Mouse (Mus musculus) heart, embryonic 12.5 days (tissue): Measurements from ENCODE around the gene Gja5. TPM values are rescaled to one million over a fixed set of nuclear protein-coding genes. Genes with fewer than 3 reads are reported as not detected.
A peak's percentile ranks its signal among the peaks of the same experiment; 100 is the strongest.
"Not testable (repeated sequence)": the region's sequence is repeated elsewhere in the genome, so short reads cannot be mapped to it uniquely, and the experiment has no call there.

Experiments used
- ATAC-seq: fragments of 200-750 bp; cut with Nextera tagmentation; 2 replicates; pipeline ENCODE4 v1.8.0; 2017; ENCODE audit warnings: moderate TSS enrichment, moderate library complexity; ENCODE audit not compliant: insufficient number of reproducible peaks, low FRiP score
- H3K27ac ChIP-seq: fragments of 300-500 bp; sonication (generic); 2 replicates; pipeline ENCODE4 v1.5.1; 2016; ENCODE audit warnings: mild to moderate bottlenecking, moderate library complexity; ENCODE audit not compliant: poor library complexity, severe bottlenecking
- H3K27me3 ChIP-seq: fragments of 300-500 bp; sonication (generic); replicated peaks from 2 replicates; pipeline ENCODE4 v1.6.1; 2016; ENCODE audit warnings: mild to moderate bottlenecking, moderate library complexity
- H3K36me3 ChIP-seq: fragments of 300-500 bp; sonication (generic); 2 replicates; pipeline ENCODE4 v1.6.1; 2016; ENCODE audit warnings: mild to moderate bottlenecking, moderate library complexity
- H3K4me1 ChIP-seq: fragments of 300-500 bp; sonication (generic); replicated peaks from 2 replicates; pipeline ENCODE4 v1.6.1; 2016; ENCODE audit warnings: mild to moderate bottlenecking
- H3K4me2 ChIP-seq: fragments of 300-500 bp; sonication (generic); 2 replicates; pipeline ENCODE4 v1.6.1; 2016; ENCODE audit warnings: mild to moderate bottlenecking, moderate library complexity
- H3K4me3 ChIP-seq: fragments of 300-500 bp; sonication (generic); 2 replicates; pipeline ENCODE4 v1.5.1; 2016; ENCODE audit warnings: mild to moderate bottlenecking
- H3K9ac ChIP-seq: fragments of 300-500 bp; sonication (generic); 2 replicates; pipeline ENCODE4 v1.6.1; 2016; ENCODE audit warnings: mild to moderate bottlenecking, moderate library complexity
- H3K9me3 ChIP-seq: fragments of 300-500 bp; sonication (generic); replicated peaks from 2 replicates; pipeline ENCODE4 v1.6.1; 2016; ENCODE audit warnings: mild to moderate bottlenecking, moderate library complexity
- WGBS: fragments of 180-500 bp; shearing (Covaris S2); methylation state at CpG from one replicate; pipeline ENCODE4 v1.1.7; 2016; 5-methylcytosine and 5-hydroxymethylcytosine counted together
- polyA plus RNA-seq: library from polyadenylated mRNA; unstranded; fragments of >200 nt; fragmentation: Nextera tagmentation; extraction: Ambion mirVana; gene quantifications from 2 replicates; pipeline ENCODE4 v1.2.1, GENCODE M21; 2016

Gene Gja5
- polyA plus RNA-seq, 1 experiment from 2014 or later, result 151 TPM

DNA sequence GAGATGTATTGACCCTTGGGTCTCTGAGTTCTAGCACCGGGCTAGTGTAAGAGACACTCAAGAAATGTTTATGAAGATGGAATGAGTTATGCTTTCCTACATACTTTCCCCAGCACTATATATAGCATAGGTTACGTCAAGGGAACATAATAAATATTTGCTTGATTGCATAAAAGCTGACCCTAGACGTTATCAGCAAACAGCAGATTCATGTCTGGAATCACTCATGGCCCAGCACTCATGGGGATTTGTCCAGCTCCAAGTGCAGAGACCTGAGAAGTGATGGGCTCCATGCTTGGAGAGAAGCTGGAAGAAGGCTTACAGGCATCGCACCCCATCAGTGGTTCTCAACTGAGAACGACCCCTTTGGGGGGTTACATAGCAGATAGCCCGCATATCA is 135.2 kb downstream of the Gja5 start:
- H3K27ac ChIP-seq, result peak overlapping the region; percentile 58; the same call in 1 of the 2 replicates
- WGBS, result 45% methylated on average over 6 of the region's 6 CpGs
- no peaks in the 10 kb centered on the region for H3K9me3 ChIP-seq
- H3K4me2 ChIP-seq, result no peak overlapping the region
- ATAC-seq, result no peak
- peaks cover 15% of the 10 kb centered on the region; the same call in 1 of the 2 replicates for H3K27me3 ChIP-seq
- no peaks in the 10 kb centered on the region for H3K36me3 ChIP-seq
- peaks cover 59% of the 10 kb centered on the region for H3K4me1 ChIP-seq
- H3K9ac ChIP-seq, result no peak overlapping the region
- no peak overlapping the region for H3K4me3 ChIP-seq

DNA sequence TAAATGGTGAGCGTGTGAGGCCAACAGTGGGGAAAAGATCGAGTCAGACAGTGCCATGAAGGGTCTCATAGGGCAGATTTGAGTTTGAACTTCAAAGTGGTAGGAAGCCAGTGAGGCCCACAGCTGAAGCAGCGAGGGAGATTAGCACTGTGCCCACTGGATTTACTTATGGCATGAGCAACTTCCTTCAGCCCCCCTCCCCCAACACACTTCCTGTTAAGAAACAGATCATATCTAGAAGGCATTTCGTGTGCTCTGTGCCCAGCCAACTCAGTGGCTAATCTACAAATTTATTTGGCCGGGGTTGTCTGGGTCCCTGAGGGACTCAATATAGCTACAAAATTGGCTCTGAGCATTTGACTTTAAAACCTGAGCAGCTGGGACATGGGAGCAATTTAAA is 139.7 kb downstream of the Gja5 start:
- peaks cover 27% of the 10 kb centered on the region for H3K4me1 ChIP-seq
- peaks cover 3% of the 10 kb centered on the region; the same call in 1 of the 2 replicates for H3K9me3 ChIP-seq
- no peak for ATAC-seq
- no peak overlapping the region for H3K4me2 ChIP-seq
- no peak overlapping the region for H3K9ac ChIP-seq
- 41% methylated on average over 5 of the region's 5 CpGs for WGBS
- no peaks in the 10 kb centered on the region for H3K27me3 ChIP-seq
- H3K27ac ChIP-seq, result peak overlapping the region; percentile 12; the same call in 1 of the 2 replicates
- peaks cover 25% of the 10 kb centered on the region for H3K36me3 ChIP-seq
- H3K4me3 ChIP-seq, result no peak overlapping the region

DNA sequence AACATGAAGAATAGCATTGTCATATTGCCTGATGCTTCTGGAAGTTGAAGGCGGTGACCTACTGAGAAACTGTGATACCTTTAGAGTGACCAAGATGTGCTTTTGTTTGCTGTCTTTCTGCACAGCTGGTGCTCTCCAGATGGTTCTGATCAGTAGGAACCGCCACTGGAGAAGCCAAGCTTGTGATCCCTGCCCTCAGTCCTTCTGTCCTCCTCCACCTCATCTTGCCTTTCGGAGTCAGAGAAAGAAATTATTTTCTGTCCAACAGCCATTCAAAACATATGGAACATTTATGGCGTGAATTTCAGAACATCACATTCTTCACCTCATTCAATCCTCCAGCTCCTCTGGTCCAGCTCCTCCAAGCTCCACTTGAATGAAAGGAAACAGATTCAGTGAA is 143.3 kb downstream of the Gja5 start:
- H3K4me1 ChIP-seq, result peaks cover 38% of the 10 kb centered on the region
- H3K9me3 ChIP-seq, result peaks cover 3% of the 10 kb centered on the region; the same call in 1 of the 2 replicates
- no peak overlapping the region for H3K4me2 ChIP-seq
- ATAC-seq, result no peak
- H3K27ac ChIP-seq, result no peak overlapping the region
- H3K9ac ChIP-seq, result no peak overlapping the region
- 87% methylated on average over 4 of the region's 4 CpGs for WGBS
- H3K4me3 ChIP-seq, result no peak overlapping the region
- no peaks in the 10 kb centered on the region for H3K27me3 ChIP-seq
- H3K36me3 ChIP-seq, result peaks cover 34% of the 10 kb centered on the region

DNA sequence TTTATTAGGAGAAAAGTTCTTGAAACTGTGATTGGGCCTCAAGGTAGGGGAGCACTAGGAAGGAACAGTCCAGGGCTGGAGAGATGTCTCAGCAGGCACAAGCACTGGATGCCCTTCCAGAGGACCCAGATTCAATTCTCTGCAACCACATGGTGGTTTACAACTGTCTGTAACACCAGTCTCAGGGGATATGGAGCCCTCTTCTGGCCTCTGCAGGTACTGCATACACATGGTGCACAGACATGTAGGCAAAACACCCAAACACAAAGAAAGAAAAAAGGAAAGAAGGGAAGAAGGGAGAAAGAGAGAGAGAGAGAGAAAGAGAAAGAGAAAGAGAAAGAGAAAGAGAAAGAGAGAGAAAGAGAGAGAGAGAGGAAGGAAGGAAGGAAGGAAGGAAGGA is 143.9 kb downstream of the Gja5 start:
- no peaks in the 10 kb centered on the region for H3K27me3 ChIP-seq
- ATAC-seq, result no peak
- no peak overlapping the region for H3K9ac ChIP-seq
- peaks cover 34% of the 10 kb centered on the region for H3K36me3 ChIP-seq
- H3K4me3 ChIP-seq, result no peak overlapping the region
- peaks cover 43% of the 10 kb centered on the region for H3K4me1 ChIP-seq
- no peak overlapping the region for H3K27ac ChIP-seq
- peaks cover 3% of the 10 kb centered on the region; the same call in 1 of the 2 replicates for H3K9me3 ChIP-seq
- no peak overlapping the region for H3K4me2 ChIP-seq

DNA sequence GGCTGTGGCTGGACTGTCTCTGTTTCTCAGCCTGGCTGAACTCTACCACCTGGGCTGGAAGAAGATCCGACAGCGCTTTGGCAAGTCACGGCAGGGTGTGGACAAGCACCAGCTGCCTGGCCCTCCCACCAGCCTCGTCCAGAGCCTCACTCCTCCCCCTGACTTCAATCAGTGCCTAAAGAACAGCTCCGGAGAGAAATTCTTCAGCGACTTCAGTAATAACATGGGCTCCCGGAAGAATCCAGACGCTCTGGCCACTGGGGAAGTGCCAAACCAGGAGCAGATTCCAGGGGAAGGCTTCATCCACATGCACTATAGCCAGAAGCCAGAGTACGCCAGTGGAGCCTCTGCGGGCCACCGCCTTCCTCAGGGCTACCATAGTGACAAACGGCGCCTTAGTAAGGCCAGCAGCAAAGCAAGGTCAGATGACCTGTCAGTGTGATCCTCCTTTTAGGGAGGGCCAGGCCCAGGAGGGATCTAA is 146.8 kb downstream of the Gja5 start:
- Histone ChIP-seq H3K4me2 (no peak overlapping the region), H3K9ac (peak overlapping the region; percentile 28; the same call in 1 of the 2 replicates), H3K27ac (peak overlapping the region; percentile 59), H3K9me3 (peaks cover 3% of the 10 kb centered on the region; the same call in 1 of the 2 replicates), H3K4me1 (peaks cover 35% of the 10 kb centered on the region), H3K27me3 (no peaks in the 10 kb centered on the region), H3K4me3 (no peak overlapping the region), H3K36me3 (peaks cover 26% of the 10 kb centered on the region)
- 21% methylated on average over 13 of the region's 13 CpGs for WGBS
- ATAC-seq, result peak; percentile 41; the same call in 1 of the 2 replicates

DNA sequence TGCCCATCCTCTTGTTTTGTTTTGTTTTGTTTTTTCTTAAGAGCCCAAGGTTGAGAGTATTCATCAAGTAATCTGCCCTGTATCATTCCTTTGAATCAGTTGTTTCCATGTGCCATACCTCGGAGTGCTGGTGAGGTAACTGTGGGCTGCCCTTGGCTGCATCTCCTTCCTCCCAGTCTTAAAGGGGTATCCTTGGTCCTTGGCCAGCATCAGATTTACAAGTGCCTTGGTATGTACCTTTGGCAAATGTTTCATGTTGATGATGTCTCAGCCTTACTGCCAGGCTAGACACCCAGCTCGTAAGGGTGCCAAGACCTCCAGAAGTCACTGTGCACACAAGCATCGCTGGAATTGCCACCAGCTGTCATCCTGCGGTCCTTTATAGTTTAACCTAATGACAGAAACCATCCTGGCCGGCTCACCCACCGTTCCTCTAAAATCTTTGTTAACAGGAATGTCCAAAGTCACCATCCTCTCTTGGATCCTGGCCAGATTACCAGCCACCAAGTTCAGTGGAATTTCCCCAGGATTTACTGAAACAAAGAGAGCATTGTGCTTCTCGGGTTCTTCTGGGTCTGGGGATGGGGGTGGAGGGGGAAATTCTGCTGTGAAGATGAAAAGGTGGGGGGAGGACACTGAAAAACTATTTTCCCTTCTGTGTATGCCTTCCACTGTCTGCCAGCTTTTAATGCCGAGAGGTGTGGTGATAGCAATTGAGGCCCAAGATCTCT is 147.7 kb downstream of the Gja5 start:
- H3K4me1 ChIP-seq, result peaks cover 35% of the 10 kb centered on the region
- ATAC-seq, result no peak
- H3K36me3 ChIP-seq, result peaks cover 20% of the 10 kb centered on the region
- no peak overlapping the region for H3K4me2 ChIP-seq
- peak overlapping the region; percentile 59; the same call in 1 of the 2 replicates for H3K27ac ChIP-seq
- no peak overlapping the region for H3K9ac ChIP-seq
- WGBS, result 43% methylated on average over 8 of the region's 8 CpGs
- H3K27me3 ChIP-seq, result no peaks in the 10 kb centered on the region
- no peak overlapping the region for H3K4me3 ChIP-seq
- peaks cover 3% of the 10 kb centered on the region; the same call in 1 of the 2 replicates for H3K9me3 ChIP-seq

GRCm38 (mm10) chr3:97058704-97059103 is 154.2 kb downstream of the Gja5 start:
- no peak for ATAC-seq
- 85% methylated on average over 5 of the region's 5 CpGs for WGBS
- Histone ChIP-seq H3K9me3 (no peaks in the 10 kb centered on the region), H3K27me3 (no peaks in the 10 kb centered on the region; the same call in 1 of the 2 replicates), H3K4me3 (no peak overlapping the region), H3K4me1 (peaks cover 24% of the 10 kb centered on the region), H3K27ac (no peak overlapping the region), H3K36me3 (no peaks in the 10 kb centered on the region), H3K4me2 (no peak overlapping the region), H3K9ac (no peak overlapping the region)

GRCm38 (mm10) chr3:97060119-97060518 is 155.6 kb downstream of the Gja5 start:
- no peaks in the 10 kb centered on the region for H3K36me3 ChIP-seq
- ATAC-seq, result no peak
- no peak overlapping the region for H3K4me2 ChIP-seq
- H3K4me1 ChIP-seq, result peaks cover 21% of the 10 kb centered on the region
- H3K27ac ChIP-seq, result no peak overlapping the region
- H3K4me3 ChIP-seq, result no peak overlapping the region
- H3K27me3 ChIP-seq, result no peaks in the 10 kb centered on the region; the same call in 1 of the 2 replicates
- H3K9ac ChIP-seq, result no peak overlapping the region
- no peaks in the 10 kb centered on the region for H3K9me3 ChIP-seq
- 87% methylated on average over 4 of the region's 4 CpGs for WGBS

DNA sequence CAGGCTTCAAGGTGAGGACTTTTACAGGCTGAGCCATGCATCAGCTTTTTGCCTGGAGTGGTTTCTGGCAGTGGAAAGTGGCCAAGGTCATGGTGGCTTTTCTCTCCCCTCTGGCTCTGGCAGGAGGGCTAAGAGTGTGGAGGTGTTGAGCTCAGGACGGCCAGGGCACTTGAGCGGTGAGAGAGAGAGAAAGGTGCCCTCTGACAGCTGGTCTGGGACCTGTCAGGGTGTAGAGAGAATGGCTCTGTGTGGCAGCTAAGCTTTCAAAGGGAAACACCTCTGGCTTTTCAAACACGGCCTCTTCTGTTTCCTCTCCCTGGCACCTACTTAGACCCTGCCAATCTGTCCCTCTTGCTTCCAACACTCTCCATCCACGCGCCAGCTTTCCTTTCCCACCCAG is 158.3 kb downstream of the Gja5 start:
- ATAC-seq, result peak; percentile 88
- Histone ChIP-seq H3K4me2 (peak overlapping the region; percentile 22; the same call in 1 of the 2 replicates), H3K36me3 (no peaks in the 10 kb centered on the region), H3K9ac (no peak overlapping the region), H3K4me1 (peaks cover 18% of the 10 kb centered on the region), H3K27me3 (no peaks in the 10 kb centered on the region; the same call in 1 of the 2 replicates), H3K4me3 (no peak overlapping the region), H3K27ac (peak overlapping the region; percentile 93), H3K9me3 (no peaks in the 10 kb centered on the region)
- WGBS, result 25% methylated on average over 5 of the region's 5 CpGs

DNA sequence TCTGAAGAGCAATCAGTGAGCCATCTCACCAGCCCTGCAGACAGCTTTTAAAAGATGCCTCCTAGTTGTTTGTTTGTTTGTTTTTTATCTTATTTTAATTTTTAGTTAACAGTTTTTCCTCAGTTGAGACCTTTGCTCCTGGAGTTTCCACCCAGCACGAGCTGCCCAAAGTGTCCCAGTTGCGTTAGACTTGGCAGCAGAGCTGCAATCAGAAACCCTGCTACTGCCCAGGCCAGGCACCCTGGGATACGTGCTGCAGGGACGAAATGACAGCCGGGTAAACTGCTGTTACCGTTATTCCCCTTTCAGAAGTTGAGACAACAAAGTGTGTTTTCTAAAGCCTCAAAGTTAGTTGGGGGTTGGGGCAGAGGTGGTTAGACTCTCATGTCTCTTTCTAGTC is 159.6 kb downstream of the Gja5 start:
- Histone ChIP-seq H3K9ac (no peak overlapping the region), H3K9me3 (no peaks in the 10 kb centered on the region), H3K4me1 (peaks cover 16% of the 10 kb centered on the region), H3K4me3 (no peak overlapping the region), H3K27ac (no peak overlapping the region), H3K4me2 (no peak overlapping the region), H3K36me3 (no peaks in the 10 kb centered on the region), H3K27me3 (no peaks in the 10 kb centered on the region)
- no peak for ATAC-seq
- 49% methylated on average over 6 of the region's 6 CpGs for WGBS

GRCm38 (mm10) chr3:97069589-97069988 is 165.1 kb downstream of the Gja5 start:
- WGBS, result 76% methylated on average over 7 of the region's 7 CpGs
- H3K27ac ChIP-seq, result not testable (repeated sequence)

More at GRCm38 (mm10) chr3:97069589-97069988, 165.1 kb downstream of the Gja5 start:
- not testable (repeated sequence) for ATAC-seq, H3K36me3 ChIP-seq, H3K9me3 ChIP-seq, H3K4me2 ChIP-seq, H3K9ac ChIP-seq, H3K4me3 ChIP-seq, H3K27me3 ChIP-seq
- H3K4me1 ChIP-seq, result peaks cover 22% of the 10 kb centered on the region
